Mouse (Mus musculus) liver, postnatal 0 days (tissue): Measurements from ENCODE around the gene Erich6b.

Source experiments
- CTCF ChIP-seq: sonication (generic); IDR thresholded peaks from 2 replicates; pipeline ENCODE4 v1.5.1; 2016; ENCODE audit warnings: antibody characterized with exemption, low read depth
- EP300 ChIP-seq: IDR thresholded peaks from 2 replicates; pipeline ENCODE4 v1.6.1; 2016; ENCODE audit warnings: antibody characterized with exemption, low read depth, mild to moderate bottlenecking

DNA sequence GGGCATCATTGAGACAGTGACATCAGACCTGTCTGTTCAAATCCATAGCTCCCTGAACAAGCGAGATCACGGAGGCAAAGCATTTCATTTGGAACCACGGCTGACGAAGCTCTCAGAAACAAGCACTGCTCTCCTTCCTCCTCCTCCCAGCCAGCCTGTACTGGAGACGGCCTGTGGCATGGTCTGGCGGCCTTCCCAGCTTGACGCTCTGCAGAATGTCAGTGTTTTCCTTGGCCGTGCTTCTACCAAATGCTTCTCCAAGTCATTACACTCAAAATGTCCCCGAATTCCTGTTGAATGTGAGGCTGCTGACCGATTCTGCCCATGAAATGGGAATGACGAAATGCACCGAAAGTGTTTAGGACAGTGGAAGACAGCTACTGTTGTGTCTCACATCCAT, 6.7 kb upstream of the Erich6b start:
- no peak for TF ChIP-seq CTCF
- TF ChIP-seq EP300: no peak
